Mouse (Mus musculus) bone marrow macrophage, adult 2 months (primary cell): ENCODE measurements around the gene Coq10a.

ENCODE experiments used
- CTCF ChIP-seq: IDR thresholded peaks from 2 replicates; pipeline ENCODE4 v1.5.1; 2012; ENCODE audit warnings: low read depth, mild to moderate bottlenecking, low read length, moderate library complexity
- POLR2A ChIP-seq: IDR thresholded peaks from 2 replicates; pipeline ENCODE4 v1.6.1; 2012; ENCODE audit warnings: mild to moderate bottlenecking, low read depth, low read length, borderline replicate concordance

DNA sequence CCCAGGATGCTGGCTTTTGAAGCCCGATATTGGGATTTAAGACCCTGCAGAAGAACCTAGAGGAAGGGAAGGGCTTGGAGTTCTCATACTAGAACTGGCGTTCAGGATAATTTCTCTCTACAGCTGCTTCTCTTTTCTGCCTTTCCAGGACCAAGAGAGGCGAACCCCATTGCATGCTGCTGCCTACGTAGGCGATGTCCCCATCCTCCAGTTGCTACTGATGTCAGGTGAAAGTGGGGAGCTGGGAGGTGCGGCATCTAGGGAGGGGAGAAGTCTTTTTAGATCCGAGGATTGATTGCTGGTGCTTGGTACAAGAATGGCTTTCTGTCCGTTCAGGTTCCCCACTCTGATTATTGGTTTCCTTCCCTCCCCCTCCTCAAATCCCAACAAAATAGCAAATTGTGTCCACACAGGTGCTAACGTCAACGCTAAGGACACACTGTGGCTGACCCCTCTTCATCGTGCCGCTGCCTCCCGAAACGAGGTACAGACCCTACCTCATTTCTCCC, 9.2 kb upstream of the Coq10a start:
- TF ChIP-seq POLR2A (no peak), CTCF (no peak)
